Mouse (Mus musculus): ENCODE results near the gene H2-DMb1.
A peak's percentile ranks its signal among the peaks of the same experiment; 100 is the strongest.

Gene H2-DMb1

GRCm38 (mm10) chr17:34194723-34195122, 41.9 kb downstream of the H2-DMb1 start:
- DNase-seq (ENCODE audit: low spot score in 2 of 2), result no peak

GRCm38 (mm10) chr17:34196491-34196890, 43.6 kb downstream of the H2-DMb1 start:
- no peak for DNase-seq (ENCODE audit: low spot score in 2 of 2)

- DNase-seq (ENCODE audit: low spot score in 2 of 2), result peak; percentile 65 to 91
Measured at GRCm38 (mm10) chr17:34196941-34197894, 44.3 kb downstream of the H2-DMb1 start, which contains the start of gene Psmb8. Gene Psmb8, plus strand, starts transcription at chr17:34197721.

- DNase-seq (ENCODE audit: low spot score in 2 of 2), result no peak
Measured at GRCm38 (mm10) chr17:34197904-34198520, 45.1 kb downstream of the H2-DMb1 start.

GRCm38 (mm10) chr17:34198521-34198912, 45.6 kb downstream of the H2-DMb1 start:
- DNase-seq (ENCODE audit: low spot score in 2 of 2), result no peak

GRCm38 (mm10) chr17:34199050-34199619, 46.3 kb downstream of the H2-DMb1 start:
- no peak for DNase-seq (ENCODE audit: low spot score in 2 of 2)

GRCm38 (mm10) chr17:34200047-34200446, 47.2 kb downstream of the H2-DMb1 start:
- DNase-seq (ENCODE audit: low spot score in 2 of 2), result no peak

GRCm38 (mm10) chr17:34200772-34201505, 48.1 kb downstream of the H2-DMb1 start:
- no peak for DNase-seq (ENCODE audit: low spot score in 2 of 2)

- no peak for DNase-seq (ENCODE audit: low spot score in 2 of 2)
Measured at GRCm38 (mm10) chr17:34201506-34202055, 48.7 kb downstream of the H2-DMb1 start.

GRCm38 (mm10) chr17:34202760-34203442, 50.0 kb downstream of the H2-DMb1 start:
- no peak for DNase-seq (ENCODE audit: low spot score in 2 of 2)

- DNase-seq (ENCODE audit: low spot score in 2 of 2), result no peak
Measured at GRCm38 (mm10) chr17:34203444-34203843, 50.6 kb downstream of the H2-DMb1 start, which contains the start of gene Tap2. Gene Tap2, plus strand, starts transcription at chr17:34203527.

- peak; percentile 37 to 89 for DNase-seq (ENCODE audit: low spot score in 2 of 2)
Measured at GRCm38 (mm10) chr17:34204303-34205010, 51.6 kb downstream of the H2-DMb1 start.

- DNase-seq (ENCODE audit: low spot score in 2 of 2), result no peak
Measured at GRCm38 (mm10) chr17:34205021-34205745, 52.3 kb downstream of the H2-DMb1 start.

GRCm38 (mm10) chr17:34205746-34206176, 52.9 kb downstream of the H2-DMb1 start:
- DNase-seq (ENCODE audit: low spot score in 2 of 2), result no peak

GRCm38 (mm10) chr17:34206731-34207130, 53.9 kb downstream of the H2-DMb1 start:
- no peak for DNase-seq (ENCODE audit: low spot score in 2 of 2)

- DNase-seq (ENCODE audit: low spot score in 2 of 2), result no peak
Measured at GRCm38 (mm10) chr17:34207456-34207855, 54.6 kb downstream of the H2-DMb1 start.

GRCm38 (mm10) chr17:34207866-34208265, 55.0 kb downstream of the H2-DMb1 start:
- DNase-seq (ENCODE audit: low spot score in 2 of 2), result no peak

- DNase-seq (ENCODE audit: low spot score in 2 of 2), result no peak
Measured at GRCm38 (mm10) chr17:34208421-34208820, 55.5 kb downstream of the H2-DMb1 start.

GRCm38 (mm10) chr17:34209680-34210079, 56.8 kb downstream of the H2-DMb1 start:
- DNase-seq (ENCODE audit: low spot score in 2 of 2), result no peak
